Mouse (Mus musculus): ENCODE data around the gene Tmed2.

GRCm38 (mm10) chr5:124495547-124495946 is 44.9 kb upstream of the Tmed2 start:
- TF ChIP-seq CTCF (IDR thresholded peaks at IDR 0.05; ENCODE audit: low read depth): no peak
- TF ChIP-seq EP300 (optimal IDR thresholded peaks at IDR 0.05): no peak

Measured in stomach, postnatal 0 days (tissue).